Mouse (Mus musculus) megakaryocyte, embryonic 14.5 days (primary cell): Measurements from ENCODE around the gene Prok2.

Experiments used
- FLI1 ChIP-seq: IDR thresholded peaks from 2 replicates; pipeline ENCODE4 v1.6.1; 2012; ENCODE audit warnings: low read length, inconsistent platforms, mixed read lengths
- GATA1 ChIP-seq: IDR thresholded peaks from 3 replicates; pipeline ENCODE4 v1.6.1; 2012; ENCODE audit warnings: mixed read lengths, low read length, inconsistent platforms, borderline replicate concordance

GRCm38 (mm10) chr6:99713256-99713655 is 12.9 kb downstream of the Prok2 start:
- TF ChIP-seq FLI1 (no peak), GATA1 (no peak)
